Mouse (Mus musculus): ENCODE data around the gene Hyou1. TPM values are rescaled to one million over a fixed set of nuclear protein-coding genes. Genes with fewer than 3 reads are reported as not detected.

Gene Hyou1
- polyA plus RNA-seq, 1 experiment from 2014 or later = 45.2 TPM

- H3K36me3 ChIP-seq (ENCODE audit: control insufficient read depth, insufficient read depth, low read length) = peaks cover 56% of the 10 kb centered on the region
- ATAC-seq (ENCODE audit: low FRiP score, low TSS enrichment) = peak; percentile 43; the same call in 1 of the 2 replicates
- 46% methylated on average over 4 of the region's 4 CpGs for WGBS
These were observed 12.2 kb downstream of the Hyou1 start for GRCm38 (mm10) chr9:44391466-44391865.

GRCm38 (mm10) chr9:44396684-44397411, 17.6 kb downstream of the Hyou1 start, which contains the start of gene Slc37a4:
Gene Slc37a4, plus strand, starts transcription at chr9:44396852.
- peak; percentile 98 for ATAC-seq (ENCODE audit: low FRiP score, low TSS enrichment)
- Histone ChIP-seq H3K9ac (ENCODE audit: low read depth, low read length) (peak within 1 kb of the TSS; percentile 76), H3K4me1 (ENCODE audit: control insufficient read depth, insufficient read depth, low read length) (peaks cover 11% of the 10 kb centered on the region), H3K9me3 (ENCODE audit: control insufficient read depth, low read length) (no peaks in the 10 kb centered on the region), H3K4me2 (replicated peaks; ENCODE audit: low read depth, low read length) (peak within 1 kb of the TSS; percentile 96), H3K27ac (ENCODE audit: low read depth, low read length) (peak within 1 kb of the TSS; percentile 89), H3K27me3 (ENCODE audit: control insufficient read depth, insufficient read depth, low read length) (no peaks in the 10 kb centered on the region), H3K36me3 (ENCODE audit: control insufficient read depth, insufficient read depth, low read length) (peaks cover 23% of the 10 kb centered on the region), H3K4me3 (ENCODE audit: low read length) (peak within 1 kb of the TSS; percentile 68)
- WGBS = under 1% methylated on average over 43 of the region's 43 CpGs

More at GRCm38 (mm10) chr9:44391466-44391865, 12.2 kb downstream of the Hyou1 start:
- H3K27ac ChIP-seq (ENCODE audit: low read depth, low read length) = no peak overlapping the region
- H3K4me2 ChIP-seq (replicated peaks; ENCODE audit: low read depth, low read length) = no peak overlapping the region
- H3K27me3 ChIP-seq (ENCODE audit: control insufficient read depth, insufficient read depth, low read length) = no peaks in the 10 kb centered on the region
- no peak overlapping the region for H3K4me3 ChIP-seq (ENCODE audit: low read length)
- no peaks in the 10 kb centered on the region; the same call in 1 of the 2 replicates for H3K4me1 ChIP-seq (ENCODE audit: control insufficient read depth, insufficient read depth, low read length)
- H3K9ac ChIP-seq (ENCODE audit: low read depth, low read length) = no peak overlapping the region
- no peaks in the 10 kb centered on the region for H3K9me3 ChIP-seq (ENCODE audit: control insufficient read depth, low read length)

GRCm38 (mm10) chr9:44398087-44398486, 18.8 kb downstream of the Hyou1 start:
- Histone ChIP-seq H3K36me3 (ENCODE audit: control insufficient read depth, insufficient read depth, low read length) (peaks cover 28% of the 10 kb centered on the region), H3K27ac (ENCODE audit: low read depth, low read length) (peak overlapping the region; percentile 89; the same call in 1 of the 2 replicates), H3K4me1 (ENCODE audit: control insufficient read depth, insufficient read depth, low read length) (peaks cover 11% of the 10 kb centered on the region), H3K4me2 (replicated peaks; ENCODE audit: low read depth, low read length) (peak overlapping the region; percentile 96), H3K27me3 (ENCODE audit: control insufficient read depth, insufficient read depth, low read length) (no peaks in the 10 kb centered on the region), H3K4me3 (ENCODE audit: low read length) (peak overlapping the region; percentile 68), H3K9ac (ENCODE audit: low read depth, low read length) (peak overlapping the region; percentile 76; the same call in 1 of the 2 replicates), H3K9me3 (ENCODE audit: control insufficient read depth, low read length) (no peaks in the 10 kb centered on the region)
- 8% methylated on average over 4 of the region's 4 CpGs for WGBS
- ATAC-seq (ENCODE audit: low FRiP score, low TSS enrichment) = peak; percentile 5; the same call in 1 of the 2 replicates

GRCm38 (mm10) chr9:44398551-44398950, 19.3 kb downstream of the Hyou1 start:
- Histone ChIP-seq H3K27me3 (ENCODE audit: control insufficient read depth, insufficient read depth, low read length) (no peaks in the 10 kb centered on the region), H3K9ac (ENCODE audit: low read depth, low read length) (peak overlapping the region; percentile 76; the same call in 1 of the 2 replicates), H3K4me2 (replicated peaks; ENCODE audit: low read depth, low read length) (peak overlapping the region; percentile 96), H3K4me1 (ENCODE audit: control insufficient read depth, insufficient read depth, low read length) (peaks cover 11% of the 10 kb centered on the region), H3K27ac (ENCODE audit: low read depth, low read length) (peak overlapping the region; percentile 89; the same call in 1 of the 2 replicates), H3K36me3 (ENCODE audit: control insufficient read depth, insufficient read depth, low read length) (peaks cover 33% of the 10 kb centered on the region), H3K9me3 (ENCODE audit: control insufficient read depth, low read length) (no peaks in the 10 kb centered on the region), H3K4me3 (ENCODE audit: low read length) (peak overlapping the region; percentile 68)
- no peak for ATAC-seq (ENCODE audit: low FRiP score, low TSS enrichment)
- 73% methylated on average over 9 of the region's 9 CpGs for WGBS

- Histone ChIP-seq H3K36me3 (ENCODE audit: control insufficient read depth, insufficient read depth, low read length) (peaks cover 40% of the 10 kb centered on the region), H3K9ac (ENCODE audit: low read depth, low read length) (0 out of 2 replicates have a peak overlapping the region, but pooled peaks have one; percentile 76), H3K27me3 (ENCODE audit: control insufficient read depth, insufficient read depth, low read length) (no peaks in the 10 kb centered on the region), H3K4me1 (ENCODE audit: control insufficient read depth, insufficient read depth, low read length) (peaks cover 11% of the 10 kb centered on the region), H3K27ac (ENCODE audit: low read depth, low read length) (no peak overlapping the region), H3K9me3 (ENCODE audit: control insufficient read depth, low read length) (no peaks in the 10 kb centered on the region), H3K4me2 (replicated peaks; ENCODE audit: low read depth, low read length) (peak overlapping the region; percentile 96), H3K4me3 (ENCODE audit: low read length) (peak overlapping the region; percentile 68)
- no peak for ATAC-seq (ENCODE audit: low FRiP score, low TSS enrichment)
- 71% methylated on average over 13 of the region's 13 CpGs for WGBS
These were observed 20.0 kb downstream of the Hyou1 start for GRCm38 (mm10) chr9:44399114-44399794.

- Histone ChIP-seq H3K4me1 (ENCODE audit: control insufficient read depth, insufficient read depth, low read length) (peaks cover 11% of the 10 kb centered on the region), H3K4me3 (ENCODE audit: low read length) (no peak overlapping the region), H3K9ac (ENCODE audit: low read depth, low read length) (no peak overlapping the region), H3K4me2 (replicated peaks; ENCODE audit: low read depth, low read length) (no peak overlapping the region), H3K36me3 (ENCODE audit: control insufficient read depth, insufficient read depth, low read length) (peaks cover 45% of the 10 kb centered on the region), H3K27ac (ENCODE audit: low read depth, low read length) (no peak overlapping the region), H3K27me3 (ENCODE audit: control insufficient read depth, insufficient read depth, low read length) (no peaks in the 10 kb centered on the region), H3K9me3 (ENCODE audit: control insufficient read depth, low read length) (no peaks in the 10 kb centered on the region)
- WGBS = 87% methylated on average over 6 of the region's 6 CpGs
- ATAC-seq (ENCODE audit: low FRiP score, low TSS enrichment) = no peak
These were observed 20.5 kb downstream of the Hyou1 start for GRCm38 (mm10) chr9:44399795-44400114.

GRCm38 (mm10) chr9:44401081-44401480, 21.8 kb downstream of the Hyou1 start:
- Histone ChIP-seq H3K27me3 (ENCODE audit: control insufficient read depth, insufficient read depth, low read length) (no peaks in the 10 kb centered on the region), H3K9ac (ENCODE audit: low read depth, low read length) (no peak overlapping the region), H3K27ac (ENCODE audit: low read depth, low read length) (no peak overlapping the region), H3K36me3 (ENCODE audit: control insufficient read depth, insufficient read depth, low read length) (peaks cover 54% of the 10 kb centered on the region), H3K4me2 (replicated peaks; ENCODE audit: low read depth, low read length) (no peak overlapping the region), H3K9me3 (ENCODE audit: control insufficient read depth, low read length) (no peaks in the 10 kb centered on the region), H3K4me3 (ENCODE audit: low read length) (no peak overlapping the region), H3K4me1 (ENCODE audit: control insufficient read depth, insufficient read depth, low read length) (peaks cover 11% of the 10 kb centered on the region)
- no peak for ATAC-seq (ENCODE audit: low FRiP score, low TSS enrichment)
- 82% methylated on average over 4 of the region's 4 CpGs for WGBS

GRCm38 (mm10) chr9:44405011-44405410, 25.7 kb downstream of the Hyou1 start:
- Histone ChIP-seq H3K9ac (ENCODE audit: low read depth, low read length) (no peak overlapping the region), H3K4me3 (ENCODE audit: low read length) (no peak overlapping the region), H3K4me1 (ENCODE audit: control insufficient read depth, insufficient read depth, low read length) (no peaks in the 10 kb centered on the region), H3K9me3 (ENCODE audit: control insufficient read depth, low read length) (no peaks in the 10 kb centered on the region), H3K27ac (ENCODE audit: low read depth, low read length) (no peak overlapping the region), H3K27me3 (ENCODE audit: control insufficient read depth, insufficient read depth, low read length) (no peaks in the 10 kb centered on the region), H3K36me3 (ENCODE audit: control insufficient read depth, insufficient read depth, low read length) (peaks cover 69% of the 10 kb centered on the region), H3K4me2 (replicated peaks; ENCODE audit: low read depth, low read length) (no peak overlapping the region)
- ATAC-seq (ENCODE audit: low FRiP score, low TSS enrichment) = no peak
- WGBS = 71% methylated on average over 3 of the region's 3 CpGs

Data from kidney, embryonic 14.5 days (tissue).